Mouse (Mus musculus): ENCODE results near the gene Luc7l3. TPM values are rescaled to one million over a fixed set of nuclear protein-coding genes. Genes with fewer than 3 reads are reported as not detected.

The Luc7l3 gene
- polyA plus RNA-seq, 1 experiment from 2014 or later: 88.8 TPM

GRCm38 (mm10) chr11:94330211-94330610, 8.4 kb upstream of the Luc7l3 start:
- Histone ChIP-seq H3K27ac (replicated peaks; ENCODE audit: low read depth, low read length) (no peak overlapping the region), H3K36me3 (ENCODE audit: control insufficient read depth, insufficient read depth, low read length) (peaks cover 10% of the 10 kb centered on the region), H3K4me3 (ENCODE audit: low read depth, low read length) (0 out of 2 replicates have a peak overlapping the region, but pooled peaks have one; percentile 0), H3K4me1 (ENCODE audit: control insufficient read depth, insufficient read depth, low read length) (peaks cover 24% of the 10 kb centered on the region), H3K9me3 (ENCODE audit: control insufficient read depth, low read length) (no peaks in the 10 kb centered on the region), H3K9ac (ENCODE audit: low read depth, low read length) (no peak overlapping the region), H3K27me3 (replicated peaks; ENCODE audit: control insufficient read depth, insufficient read depth, low read length) (no peaks in the 10 kb centered on the region), H3K4me2 (ENCODE audit: low read depth, low read length) (0 out of 2 replicates have a peak overlapping the region, but pooled peaks have one; percentile 66)
- WGBS: 87% methylated on average over 3 of the region's 3 CpGs
- no peak for ATAC-seq (ENCODE audit: low read depth)
- no peak for DNase-seq (ENCODE audit: low spot score)

- H3K9me3 ChIP-seq (ENCODE audit: control insufficient read depth, low read length): no peaks in the 10 kb centered on the region
- H3K27ac ChIP-seq (replicated peaks; ENCODE audit: low read depth, low read length): 0 out of 2 replicates have a peak overlapping the region, but pooled peaks have one; percentile 98
- DNase-seq (ENCODE audit: low spot score) (peak; percentile 76), ATAC-seq (ENCODE audit: low read depth) (no peak)
- WGBS: 54% methylated on average over 4 of the region's 4 CpGs
- peak overlapping the region; percentile 66; the same call in 1 of the 2 replicates for H3K4me2 ChIP-seq (ENCODE audit: low read depth, low read length)
- H3K27me3 ChIP-seq (replicated peaks; ENCODE audit: control insufficient read depth, insufficient read depth, low read length): no peaks in the 10 kb centered on the region
- peaks cover 3% of the 10 kb centered on the region for H3K36me3 ChIP-seq (ENCODE audit: control insufficient read depth, insufficient read depth, low read length)
- H3K9ac ChIP-seq (ENCODE audit: low read depth, low read length): no peak overlapping the region; the same call in 1 of the 2 replicates
- peaks cover 24% of the 10 kb centered on the region for H3K4me1 ChIP-seq (ENCODE audit: control insufficient read depth, insufficient read depth, low read length)
- H3K4me3 ChIP-seq (ENCODE audit: low read depth, low read length): peak overlapping the region; percentile 73; the same call in 1 of the 2 replicates
Measured at GRCm38 (mm10) chr11:94329270-94329891, 7.6 kb upstream of the Luc7l3 start.

- Histone ChIP-seq H3K4me1 (ENCODE audit: control insufficient read depth, insufficient read depth, low read length) (peaks cover 24% of the 10 kb centered on the region), H3K9me3 (ENCODE audit: control insufficient read depth, low read length) (no peaks in the 10 kb centered on the region), H3K27me3 (replicated peaks; ENCODE audit: control insufficient read depth, insufficient read depth, low read length) (no peaks in the 10 kb centered on the region), H3K4me3 (ENCODE audit: low read depth, low read length) (peak overlapping the region; percentile 73), H3K4me2 (ENCODE audit: low read depth, low read length) (peak overlapping the region; percentile 66), H3K9ac (ENCODE audit: low read depth, low read length) (peak overlapping the region; percentile 88), H3K36me3 (ENCODE audit: control insufficient read depth, insufficient read depth, low read length) (no peaks in the 10 kb centered on the region), H3K27ac (replicated peaks; ENCODE audit: low read depth, low read length) (peak overlapping the region; percentile 98)
- DNase-seq (ENCODE audit: low spot score) (no peak), ATAC-seq (ENCODE audit: low read depth) (no peak)
- under 1% methylated on average over 9 of the region's 10 CpGs for WGBS
Measured at GRCm38 (mm10) chr11:94328644-94329025, 6.8 kb upstream of the Luc7l3 start.

GRCm38 (mm10) chr11:94327693-94328643, 6.2 kb upstream of the Luc7l3 start, which contains the start of gene Ankrd40:
TSS of gene Ankrd40 (plus strand) at chr11:94328001.
- H3K36me3 ChIP-seq (ENCODE audit: control insufficient read depth, insufficient read depth, low read length): no peaks in the 10 kb centered on the region
- H3K27me3 ChIP-seq (replicated peaks; ENCODE audit: control insufficient read depth, insufficient read depth, low read length): no peaks in the 10 kb centered on the region
- ATAC-seq (ENCODE audit: low read depth) (peak; percentile 90), DNase-seq (ENCODE audit: low spot score) (peak; percentile 97)
- H3K9me3 ChIP-seq (ENCODE audit: control insufficient read depth, low read length): no peaks in the 10 kb centered on the region
- peak within 1 kb of the TSS; percentile 88 for H3K9ac ChIP-seq (ENCODE audit: low read depth, low read length)
- H3K4me3 ChIP-seq (ENCODE audit: low read depth, low read length): peak within 1 kb of the TSS; percentile 73
- peak within 1 kb of the TSS; percentile 66 for H3K4me2 ChIP-seq (ENCODE audit: low read depth, low read length)
- H3K27ac ChIP-seq (replicated peaks; ENCODE audit: low read depth, low read length): peak within 1 kb of the TSS; percentile 98
- H3K4me1 ChIP-seq (ENCODE audit: control insufficient read depth, insufficient read depth, low read length): peaks cover 24% of the 10 kb centered on the region
- 2% methylated on average over 27 of the region's 78 CpGs for WGBS

GRCm38 (mm10) chr11:94326961-94327411, 5.2 kb upstream of the Luc7l3 start:
- Histone ChIP-seq H3K27ac (replicated peaks; ENCODE audit: low read depth, low read length) (peak overlapping the region; percentile 98), H3K9me3 (ENCODE audit: control insufficient read depth, low read length) (no peaks in the 10 kb centered on the region), H3K4me3 (ENCODE audit: low read depth, low read length) (peak overlapping the region; percentile 73), H3K9ac (ENCODE audit: low read depth, low read length) (peak overlapping the region; percentile 88), H3K4me2 (ENCODE audit: low read depth, low read length) (peak overlapping the region; percentile 66), H3K4me1 (ENCODE audit: control insufficient read depth, insufficient read depth, low read length) (peaks cover 27% of the 10 kb centered on the region), H3K27me3 (replicated peaks; ENCODE audit: control insufficient read depth, insufficient read depth, low read length) (no peaks in the 10 kb centered on the region), H3K36me3 (ENCODE audit: control insufficient read depth, insufficient read depth, low read length) (no peaks in the 10 kb centered on the region)
- ATAC-seq (ENCODE audit: low read depth) (peak; percentile 83), DNase-seq (ENCODE audit: low spot score) (peak; percentile 86)
- 3% methylated on average over 10 of the region's 10 CpGs for WGBS

- Histone ChIP-seq H3K4me2 (ENCODE audit: low read depth, low read length) (no peak overlapping the region), H3K4me1 (ENCODE audit: control insufficient read depth, insufficient read depth, low read length) (peaks cover 25% of the 10 kb centered on the region), H3K36me3 (ENCODE audit: control insufficient read depth, insufficient read depth, low read length) (no peaks in the 10 kb centered on the region), H3K9me3 (ENCODE audit: control insufficient read depth, low read length) (no peaks in the 10 kb centered on the region), H3K27ac (replicated peaks; ENCODE audit: low read depth, low read length) (no peak overlapping the region), H3K4me3 (ENCODE audit: low read depth, low read length) (no peak overlapping the region), H3K9ac (ENCODE audit: low read depth, low read length) (no peak overlapping the region), H3K27me3 (replicated peaks; ENCODE audit: control insufficient read depth, insufficient read depth, low read length) (no peaks in the 10 kb centered on the region)
- ATAC-seq (ENCODE audit: low read depth) (no peak), DNase-seq (ENCODE audit: low spot score) (no peak)
- WGBS: 78% methylated on average over 5 of the region's 5 CpGs
Measured at GRCm38 (mm10) chr11:94324618-94325017, 2.8 kb upstream of the Luc7l3 start.

- no peaks in the 10 kb centered on the region for H3K27me3 ChIP-seq (replicated peaks; ENCODE audit: control insufficient read depth, insufficient read depth, low read length)
Measured at GRCm38 (mm10) chr11:94323271-94323925, 1.6 kb upstream of the Luc7l3 start.

GRCm38 (mm10) chr11:94322636-94323035, 848 bp upstream of the Luc7l3 start:
- ATAC-seq (ENCODE audit: low read depth): no peak
- no peaks in the 10 kb centered on the region for H3K9me3 ChIP-seq (ENCODE audit: control insufficient read depth, low read length)
- peaks cover 18% of the 10 kb centered on the region for H3K4me1 ChIP-seq (ENCODE audit: control insufficient read depth, insufficient read depth, low read length)
- H3K36me3 ChIP-seq (ENCODE audit: control insufficient read depth, insufficient read depth, low read length): peaks cover 8% of the 10 kb centered on the region; the same call in 1 of the 2 replicates
- H3K4me2 ChIP-seq (ENCODE audit: low read depth, low read length): peak overlapping the region; percentile 81
- WGBS: 34% methylated on average over 5 of the region's 5 CpGs
- peak overlapping the region; percentile 99 for H3K9ac ChIP-seq (ENCODE audit: low read depth, low read length)
- no peak for DNase-seq (ENCODE audit: low spot score)
- peak overlapping the region; percentile 99 for H3K27ac ChIP-seq (replicated peaks; ENCODE audit: low read depth, low read length)
- H3K27me3 ChIP-seq (replicated peaks; ENCODE audit: control insufficient read depth, insufficient read depth, low read length): no peaks in the 10 kb centered on the region
- peak overlapping the region; percentile 96 for H3K4me3 ChIP-seq (ENCODE audit: low read depth, low read length)

More at GRCm38 (mm10) chr11:94323271-94323925, 1.6 kb upstream of the Luc7l3 start:
- no peak overlapping the region for H3K9ac ChIP-seq (ENCODE audit: low read depth, low read length)
- DNase-seq (ENCODE audit: low spot score) (no peak), ATAC-seq (ENCODE audit: low read depth) (no peak)
- H3K36me3 ChIP-seq (ENCODE audit: control insufficient read depth, insufficient read depth, low read length): peaks cover 3% of the 10 kb centered on the region; the same call in 1 of the 2 replicates
- peaks cover 18% of the 10 kb centered on the region for H3K4me1 ChIP-seq (ENCODE audit: control insufficient read depth, insufficient read depth, low read length)
- H3K4me3 ChIP-seq (ENCODE audit: low read depth, low read length): no peak overlapping the region
- H3K9me3 ChIP-seq (ENCODE audit: control insufficient read depth, low read length): no peaks in the 10 kb centered on the region
- no peak overlapping the region for H3K4me2 ChIP-seq (ENCODE audit: low read depth, low read length)
- H3K27ac ChIP-seq (replicated peaks; ENCODE audit: low read depth, low read length): no peak overlapping the region
- 69% methylated on average over 5 of the region's 5 CpGs for WGBS
